Mouse (Mus musculus) MEL (cell line): ENCODE measurements around the gene Gm10717.
"Not testable (repeated sequence)": the region's sequence is repeated elsewhere in the genome, so short reads cannot be mapped to it uniquely, and the experiment has no call there.

Experiments
- CTCF ChIP-seq, 3 experiments: IDR thresholded peaks in 2 of 3; conservative IDR thresholded peaks in 1 of 3; 2 replicates each; pipeline ENCODE4 v1.5.1; 2011 to 2012; ENCODE audit warnings: low read length in 3 of 3, low read depth in 2 of 3, mild to moderate bottlenecking in 2 of 3, improper control_type of control experiment in 1 of 3, inconsistent platforms in 1 of 3, mixed read lengths in 1 of 3, moderate library complexity in 1 of 3; ENCODE audit not compliant: control insufficient read depth in 1 of 3, insufficient read depth in 1 of 3, poor library complexity in 1 of 3, severe bottlenecking in 1 of 3
- GABPA ChIP-seq: IDR thresholded peaks from 2 replicates; pipeline ENCODE4 v1.6.1; 2012; ENCODE audit warnings: low read depth, mild to moderate bottlenecking, inconsistent platforms, low read length, improper control_type of control experiment, moderate library complexity
- POLR2AphosphoS2 ChIP-seq: IDR thresholded peaks from 2 replicates; pipeline ENCODE4 v1.6.1; 2011; ENCODE audit warnings: low read length, improper control_type of control experiment
- SIN3A ChIP-seq: IDR thresholded peaks from 2 replicates; pipeline ENCODE4 v1.6.1; 2012; ENCODE audit warnings: low read length, improper control_type of control experiment, inconsistent platforms

GRCm38 (mm10) chr9:3006179-3006578 is 19.0 kb upstream of the Gm10717 start:
- TF ChIP-seq SIN3A; POLR2AphosphoS2; GABPA; CTCF (IDR thresholded peaks at IDR 0.05 in 2 of 3, conservative IDR thresholded peaks at IDR 0.05 in 1 of 3; ENCODE audit: control insufficient read depth in 1 of 3, insufficient read depth in 1 of 3, low read depth in 2 of 3, low read length in 3 of 3, poor library complexity in 1 of 3, severe bottlenecking in 1 of 3): not testable (repeated sequence)
